Mouse (Mus musculus): ENCODE measurements around the gene Lrrc73.

DNA sequence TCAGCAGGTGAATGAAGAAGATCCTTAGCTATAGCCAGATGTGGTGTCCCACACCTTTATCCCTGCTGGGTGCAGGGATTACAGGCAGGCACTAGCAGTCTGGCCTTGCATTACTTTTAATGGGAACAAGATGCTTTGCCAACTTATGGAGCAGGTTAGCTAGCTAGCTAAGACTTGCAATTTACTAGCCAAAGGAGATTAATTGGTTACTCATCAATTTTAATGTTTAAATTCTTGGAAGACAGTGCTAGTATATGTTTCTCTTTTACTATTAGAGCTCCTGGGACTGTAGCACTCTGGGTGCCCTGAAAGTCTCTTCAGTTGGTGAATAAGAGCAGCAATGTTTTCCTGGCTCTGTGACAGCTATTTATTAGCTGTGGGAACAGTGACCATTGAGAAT is 46.7 kb upstream of the Lrrc73 start:
- TF ChIP-seq CTCF (IDR thresholded peaks at IDR 0.05; ENCODE audit: low read depth) (no peak), EP300 (IDR thresholded peaks at IDR 0.05; ENCODE audit: low read depth) (no peak)
